Mouse (Mus musculus) layer of hippocampus, postnatal 10 days (tissue): ENCODE results near the gene Cybc1. TPM values are rescaled to one million over a fixed set of nuclear protein-coding genes. Genes with fewer than 3 reads are reported as not detected.
A peak's percentile ranks its signal among the peaks of the same experiment; 100 is the strongest.

Experiments used
- DNase-seq, 2 experiments: peaks; one replicate each; pipeline ENCODE4 v3.0.0; 2021; ENCODE audit warnings: low spot score in 2 of 2
- long read RNA-seq: library from polyadenylated mRNA; stranded (forward); transcript quantifications from one replicate; pipeline ENCODE4 v2.0.0, GENCODE M21; 2023
- total RNA-seq, 2 experiments: library from RNA; stranded (reverse); gene quantifications; 2 replicates each; pipeline ENCODE4 v1.2.3; 2021

Cybc1 gene
- 10 to 100 TPM; 30.6 to 31.7 TPM for total RNA-seq
- long read RNA-seq, transcript Cybc1-201 (7 exons, 2,417 nt) = major isoform, 10 of 26 reads
- long read RNA-seq, transcript Cybc1-204 (7 exons, 837 nt) = minor isoform, 5 of 26 reads
- long read RNA-seq, partial matches to known transcripts = 3 of 26 reads
- long read RNA-seq, other reads (novel, unspliced or antisense) = 8 of 26 reads

DNA sequence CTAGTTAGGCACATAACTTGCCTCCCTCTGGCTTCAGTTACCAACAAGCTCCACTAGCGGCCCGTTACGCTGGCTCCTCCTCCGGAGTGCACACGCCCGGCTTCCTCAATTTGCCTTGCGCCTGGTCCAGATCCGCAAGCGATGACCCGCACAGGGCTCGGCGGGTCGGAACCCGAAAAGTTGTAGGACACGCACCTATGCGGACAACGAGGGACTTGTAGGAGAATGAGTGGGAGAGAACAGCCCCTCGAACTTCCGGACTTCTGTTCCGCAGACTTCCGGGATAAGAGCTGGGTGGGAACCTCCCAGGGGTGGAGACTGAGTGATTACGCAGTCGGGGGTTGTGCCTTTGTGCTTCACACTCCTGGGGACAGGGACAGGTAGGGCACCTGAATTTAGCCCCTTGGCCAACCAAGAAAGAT is at the start of gene Cybc1:
Cybc1 (minus strand) TSS at position 305 of the 422 bp plus-strand sequence.
- peak; percentile 58 to 65 for DNase-seq

DNA sequence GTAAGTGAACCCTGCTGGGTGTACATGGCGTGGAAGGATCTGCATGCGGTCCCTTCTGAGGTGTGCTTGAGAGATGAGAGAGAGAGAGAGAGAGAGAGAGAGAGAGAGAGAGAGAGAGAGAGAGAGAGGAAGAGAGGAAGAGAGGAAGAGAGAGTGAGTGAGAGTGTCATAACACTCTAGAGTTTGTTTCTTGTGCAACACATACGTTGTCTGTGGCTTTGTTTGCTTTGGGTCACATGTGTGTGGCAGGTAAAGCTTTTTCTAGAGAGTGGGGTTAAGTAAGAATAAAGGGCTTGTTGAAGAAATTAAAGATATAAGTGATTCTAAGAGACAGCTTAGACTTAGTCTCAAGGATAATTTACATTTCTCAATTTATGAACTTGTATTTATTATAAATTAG is 48.9 kb upstream of the Cybc1 start:
- DNase-seq = no peak

DNA sequence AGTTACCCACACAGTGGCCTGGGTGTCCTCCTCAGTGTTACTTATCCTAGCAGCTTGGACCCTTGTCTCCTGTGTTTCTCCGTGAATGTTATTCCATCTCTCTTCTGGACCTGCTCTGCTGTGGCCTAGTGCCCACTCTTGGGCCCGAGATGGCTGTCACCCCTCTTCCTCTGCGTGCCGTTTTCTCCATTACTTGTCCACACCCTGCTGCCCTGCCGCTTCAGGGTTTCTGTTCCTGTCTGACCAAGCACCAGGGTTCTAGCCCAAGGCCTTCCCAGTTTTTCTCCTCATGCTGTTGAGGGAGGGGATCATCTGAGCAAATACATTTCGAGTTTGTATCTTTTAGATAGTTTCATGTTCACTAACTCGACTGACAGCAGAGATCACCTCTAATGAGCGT is 48.4 kb upstream of the Cybc1 start:
- DNase-seq = no peak

DNA sequence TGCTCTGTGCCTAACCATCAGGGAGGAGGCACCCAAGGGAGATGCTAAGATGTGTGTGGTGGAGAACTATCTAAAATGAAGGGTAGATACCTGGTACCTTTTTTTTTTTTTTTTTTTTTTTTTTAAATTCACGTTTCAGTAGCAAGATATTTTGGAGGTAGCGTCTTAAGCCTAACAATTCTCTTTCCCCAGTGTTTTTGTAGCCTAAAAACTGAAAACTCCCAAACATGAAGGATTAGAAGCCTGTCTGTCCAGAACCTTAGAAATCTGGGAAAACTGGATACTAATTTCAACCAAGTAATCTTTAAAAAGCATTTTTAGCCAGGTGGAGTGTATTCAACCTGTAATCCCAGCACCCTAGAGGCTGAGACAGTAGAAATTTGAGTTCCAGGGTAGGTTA is 32.0 kb upstream of the Cybc1 start:
- no peak for DNase-seq

DNA sequence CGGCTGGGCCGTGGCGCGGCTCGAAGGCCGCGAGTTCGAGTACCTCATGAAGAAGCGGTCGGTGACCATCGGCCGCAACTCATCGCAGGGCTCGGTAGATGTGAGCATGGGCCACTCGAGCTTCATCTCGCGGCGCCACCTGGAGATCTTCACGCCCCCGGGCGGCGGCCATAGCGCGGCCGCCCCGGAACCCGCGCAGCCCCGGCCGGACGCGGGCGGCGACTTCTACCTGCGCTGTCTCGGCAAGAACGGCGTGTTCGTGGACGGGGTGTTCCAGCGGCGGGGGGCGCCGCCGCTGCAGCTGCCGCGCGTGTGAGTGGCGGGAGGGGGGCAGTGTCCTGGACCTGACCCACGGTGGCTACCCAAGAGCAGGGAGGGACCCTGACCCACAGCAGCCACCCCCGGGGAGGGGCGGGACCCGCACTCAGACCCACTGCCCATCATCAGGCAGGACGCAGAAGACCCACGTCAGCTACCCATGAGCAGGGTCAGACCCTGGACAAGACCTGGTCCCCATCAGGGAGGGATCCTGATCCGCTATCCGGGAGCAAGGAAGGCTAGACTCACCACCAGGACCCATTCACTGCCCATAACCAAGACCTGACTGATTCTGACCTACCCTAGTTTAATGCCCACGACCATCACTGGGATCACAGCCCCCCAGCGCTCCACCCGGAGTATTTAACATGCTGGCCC is 31.2 kb upstream of the Cybc1 start:
- peak; percentile 43 to 51 for DNase-seq

DNA sequence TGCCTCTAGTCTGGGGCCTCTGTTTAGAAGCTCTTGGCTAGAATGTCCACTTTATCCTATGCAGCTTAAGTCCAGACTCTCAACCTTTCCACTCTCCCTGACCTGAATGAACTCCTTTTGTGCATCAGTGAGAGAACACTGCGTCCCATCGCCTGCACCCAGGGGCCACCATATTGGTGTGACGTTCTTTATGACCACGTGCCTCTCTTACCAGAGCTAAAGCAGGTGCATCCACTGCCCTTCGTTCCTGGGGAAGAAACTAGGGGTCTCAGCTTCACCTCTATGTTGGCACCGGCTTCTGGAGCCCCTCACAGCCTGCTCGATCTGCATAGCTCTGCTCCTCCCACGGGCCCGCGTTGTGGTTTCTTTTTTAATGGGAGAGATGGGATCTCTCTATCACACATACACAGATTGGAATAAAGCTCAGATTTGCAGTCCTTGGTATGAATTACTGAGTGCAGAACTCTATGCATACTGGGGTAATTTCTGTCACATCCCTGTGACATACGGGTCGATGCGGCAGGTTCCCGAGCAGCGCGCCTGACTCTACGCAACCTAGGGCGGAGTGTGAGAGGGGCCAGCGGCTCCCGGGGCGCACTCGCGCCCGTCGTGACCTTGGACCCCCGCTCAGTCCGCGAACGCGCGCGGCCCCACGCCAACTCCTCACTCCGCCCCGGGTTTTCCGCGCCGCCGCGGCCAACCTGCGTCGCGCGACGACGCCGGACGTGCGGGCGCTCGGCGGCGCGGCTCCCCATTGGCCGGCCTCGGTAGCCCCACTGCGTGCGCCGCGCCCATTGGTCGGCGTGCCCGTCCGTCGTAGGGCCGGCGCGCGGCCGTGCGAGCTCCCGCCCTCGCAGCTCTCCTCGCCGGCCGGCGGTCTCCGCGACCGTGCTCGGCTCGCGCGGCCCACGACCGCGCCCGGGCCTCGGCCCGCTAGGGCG is 30.3 kb upstream of the Cybc1 start, which contains the start of gene Foxk2:
Foxk2 (plus strand) TSS at position 831 of the 941 bp plus-strand sequence.
- DNase-seq = peak; percentile 90 to 96

DNA sequence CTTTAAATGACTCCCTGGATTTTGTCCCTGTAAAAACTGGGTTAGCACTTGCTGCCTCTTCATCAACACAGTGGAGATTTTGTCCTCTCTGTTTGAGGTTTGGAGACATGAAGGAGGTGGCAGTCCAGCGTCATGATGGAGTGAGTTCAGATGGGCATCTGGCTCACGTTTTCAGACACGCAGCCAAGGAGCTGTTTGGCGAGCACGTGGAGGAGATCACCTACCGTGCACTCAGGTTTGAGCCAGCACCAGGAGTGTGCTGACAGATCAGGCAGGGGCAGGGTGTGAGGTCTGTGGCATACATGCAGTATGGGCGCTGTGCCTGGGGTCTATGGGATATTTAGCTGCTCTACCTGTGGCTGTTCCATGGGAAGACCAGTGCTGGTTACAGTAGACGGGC is 21.1 kb upstream of the Cybc1 start:
- no peak for DNase-seq

DNA sequence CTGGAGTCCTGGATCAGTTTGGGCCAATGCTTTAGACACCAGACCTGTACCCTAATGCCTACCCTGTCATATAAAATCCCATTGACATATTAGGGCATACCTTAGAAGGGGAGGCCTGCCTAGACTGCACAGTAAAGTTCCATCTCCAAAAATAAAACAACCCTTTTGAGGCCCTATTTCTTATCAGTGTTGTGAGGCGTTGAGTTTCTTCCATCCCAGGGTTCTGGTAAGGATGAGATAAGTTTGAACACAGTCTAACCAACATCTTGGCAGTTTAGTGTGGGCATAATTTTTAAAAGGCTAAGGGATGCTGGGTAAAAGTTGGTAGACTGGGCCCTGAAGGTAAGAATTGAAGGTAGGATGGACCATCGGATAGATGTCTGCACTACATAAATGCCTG is 10.5 kb upstream of the Cybc1 start:
- no peak for DNase-seq

DNA sequence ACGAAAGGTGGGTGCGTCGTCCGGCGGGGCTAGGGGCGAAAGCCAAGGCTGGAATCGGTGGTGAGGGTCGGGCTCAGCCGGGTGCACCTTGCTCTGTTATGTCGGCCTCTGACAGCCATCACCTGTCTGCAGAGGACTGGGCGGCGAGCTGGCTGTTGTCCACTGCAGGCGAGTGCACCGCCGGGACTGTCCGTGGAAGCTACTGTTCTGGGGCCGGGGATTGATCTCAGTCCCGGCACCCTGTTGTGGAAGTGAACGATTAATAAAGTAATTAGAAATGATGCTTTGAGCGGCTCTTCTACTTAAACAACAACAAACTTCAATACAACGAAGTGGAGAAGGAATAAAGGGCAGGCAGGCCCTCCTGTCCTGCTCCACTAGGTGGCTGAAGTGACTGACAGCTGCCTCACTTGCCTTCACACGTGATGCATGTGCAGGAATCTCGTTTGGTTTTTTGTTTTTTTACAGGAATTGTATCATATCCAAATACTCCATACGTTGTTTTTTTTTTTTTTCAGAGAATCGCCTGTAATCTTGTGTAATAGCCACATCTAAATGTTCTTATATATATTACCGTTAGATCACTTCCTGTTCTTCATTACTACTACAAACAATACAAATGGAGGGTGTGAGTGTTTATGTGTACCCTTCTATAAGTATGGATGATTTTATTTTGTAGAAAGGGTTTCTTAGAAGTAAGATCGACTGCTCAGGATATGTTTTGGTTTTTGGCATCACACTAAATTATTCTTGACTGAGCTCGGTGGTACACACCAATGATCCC is 8.4 kb upstream of the Cybc1 start:
- DNase-seq = no peak

DNA sequence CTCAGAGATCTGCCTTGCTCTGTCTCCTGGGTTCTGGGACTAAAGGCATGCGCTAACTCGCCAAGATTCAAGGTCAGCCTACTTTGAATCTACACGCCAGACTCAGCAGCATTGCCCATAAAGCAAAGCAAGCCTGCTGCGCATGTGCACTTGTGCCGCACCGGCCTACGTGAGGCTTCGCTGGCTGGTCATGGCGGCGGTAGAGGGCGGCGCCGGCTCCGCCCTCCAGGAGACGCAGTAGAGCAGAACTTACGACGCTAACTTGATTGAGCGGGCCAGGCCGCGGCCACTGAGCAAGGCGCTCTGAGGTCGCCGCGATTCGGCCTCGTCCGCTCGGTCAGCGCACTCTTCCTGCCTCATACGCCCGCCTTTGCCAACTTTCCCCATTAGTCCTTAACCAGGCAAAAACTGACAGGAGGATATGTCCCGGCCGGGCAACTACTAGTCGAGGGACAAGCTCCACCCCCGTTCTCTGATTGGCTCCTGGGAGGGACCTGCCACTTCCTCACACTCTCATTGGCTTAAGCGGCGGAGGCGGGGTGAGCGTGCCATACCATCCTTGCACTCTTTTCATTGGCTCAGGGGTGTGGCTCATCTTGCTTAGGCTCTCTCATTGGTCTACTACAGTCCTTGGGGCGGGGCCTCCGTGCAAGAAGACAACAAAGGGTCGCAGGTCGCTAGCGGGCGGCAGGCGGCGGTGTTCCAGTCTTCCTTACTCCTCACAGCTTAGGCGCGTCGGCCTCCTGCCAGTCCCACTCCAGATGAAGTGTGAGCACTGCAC is 7.6 kb upstream of the Cybc1 start, which contains the start of gene Narf:
Narf (plus strand) TSS at position 690 of the 781 bp plus-strand sequence.
- DNase-seq = peak; percentile 95 to 97

DNA sequence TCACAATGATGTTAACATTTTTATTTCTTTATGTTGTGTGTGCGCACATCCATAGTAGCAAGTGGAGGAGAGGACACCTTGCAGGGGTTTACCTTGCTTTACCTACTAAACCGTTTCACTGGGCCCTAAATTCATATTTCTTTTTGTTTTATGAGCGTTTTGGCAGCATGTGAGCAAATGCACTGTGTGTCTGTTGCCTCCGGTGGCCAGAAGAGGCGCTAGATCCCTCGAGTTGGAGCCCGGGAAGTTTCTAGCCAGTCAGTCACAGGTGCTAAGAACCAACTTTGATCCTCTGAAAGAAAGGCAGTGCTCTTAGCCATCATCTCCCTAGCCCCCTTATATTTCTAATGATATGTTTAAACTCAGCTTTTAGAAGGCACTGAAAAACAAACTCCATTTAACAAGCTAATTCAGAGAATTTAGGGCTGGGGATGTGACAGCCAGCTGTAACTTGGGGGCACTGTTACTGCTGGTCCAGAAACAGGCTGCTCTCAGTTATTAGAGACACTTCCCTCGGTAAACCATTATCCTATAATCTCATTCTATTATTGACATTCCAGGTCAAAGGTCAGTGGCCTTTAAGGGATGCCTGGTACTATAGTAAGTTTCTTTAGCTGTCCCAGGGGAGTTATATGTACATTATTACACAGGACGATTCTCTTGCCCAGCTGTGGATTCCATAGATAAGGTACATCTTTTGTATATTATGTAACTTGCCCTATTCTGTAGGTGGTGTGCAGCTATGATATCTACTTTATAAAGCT is 6.5 kb upstream of the Cybc1 start:
- DNase-seq = peak; percentile 38 to 49

DNA sequence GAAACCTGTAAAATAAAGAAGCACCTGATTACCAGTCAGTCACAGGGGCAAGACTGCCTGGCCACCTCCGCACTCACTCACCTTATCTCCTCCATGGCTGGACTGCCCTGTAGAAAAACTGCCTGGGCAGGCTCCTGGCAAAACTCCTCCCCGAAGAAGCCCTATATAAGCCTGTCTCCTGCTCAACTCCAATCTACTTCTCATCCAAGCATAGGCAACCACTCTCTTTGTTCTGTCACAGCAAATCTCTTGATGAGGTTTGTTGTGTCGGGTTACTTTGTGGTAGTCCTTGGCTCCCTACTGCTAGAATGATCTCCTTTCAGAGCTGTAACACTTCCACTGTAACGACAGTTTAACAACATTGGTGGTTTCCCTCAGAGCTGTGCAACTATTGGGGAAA is 3.6 kb upstream of the Cybc1 start:
- DNase-seq = no peak

DNA sequence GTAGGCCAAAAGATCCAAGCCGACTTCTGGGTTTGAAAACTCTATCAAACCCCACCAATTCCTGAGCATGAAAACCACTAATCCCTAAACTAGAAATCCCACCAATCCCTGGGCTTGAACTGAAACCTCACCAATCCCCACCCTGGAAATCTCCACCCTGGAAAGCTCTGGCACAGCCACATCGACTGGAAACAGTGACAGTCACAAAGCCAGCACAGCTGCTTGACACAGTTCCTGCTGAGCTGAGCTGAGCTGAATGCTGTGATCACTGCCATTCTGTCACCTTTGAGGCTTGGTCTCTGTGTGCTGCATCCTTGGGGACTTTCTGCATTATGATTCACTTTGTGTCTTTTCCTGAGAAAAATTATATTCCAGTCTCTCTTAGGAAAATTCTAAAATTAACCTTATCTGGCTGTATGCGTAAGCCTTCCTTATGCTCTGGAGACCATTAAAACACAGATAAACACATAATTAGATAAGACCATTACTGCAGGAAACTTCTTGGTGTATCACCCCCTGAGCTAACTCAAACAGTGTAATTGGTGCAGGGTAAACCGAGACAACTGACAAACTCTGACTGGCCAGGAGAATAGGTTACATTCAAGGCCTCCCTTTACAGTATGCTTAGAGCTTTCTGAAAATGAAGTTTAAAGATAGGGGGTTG is 2.6 kb upstream of the Cybc1 start:
- DNase-seq = no peak

DNA sequence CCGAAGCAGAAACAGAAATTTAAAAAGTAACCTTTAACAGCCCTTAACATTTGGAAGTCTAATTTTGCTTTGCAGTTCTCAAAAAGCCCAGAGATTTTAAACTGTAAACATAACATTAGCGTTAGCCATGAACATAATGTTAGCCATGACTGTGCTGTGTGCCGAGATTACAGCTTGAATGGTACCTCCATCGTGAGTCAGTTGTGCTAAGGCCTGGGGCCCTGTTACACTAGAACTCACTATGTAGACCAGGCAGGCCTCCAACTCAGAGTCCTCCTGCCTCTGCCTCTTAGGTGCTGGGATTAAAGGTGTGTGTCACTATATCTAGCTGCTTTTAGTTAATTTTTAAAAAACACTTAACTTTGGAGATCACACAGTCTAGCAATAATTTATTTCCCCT is 2.1 kb upstream of the Cybc1 start:
- DNase-seq = no peak

DNA sequence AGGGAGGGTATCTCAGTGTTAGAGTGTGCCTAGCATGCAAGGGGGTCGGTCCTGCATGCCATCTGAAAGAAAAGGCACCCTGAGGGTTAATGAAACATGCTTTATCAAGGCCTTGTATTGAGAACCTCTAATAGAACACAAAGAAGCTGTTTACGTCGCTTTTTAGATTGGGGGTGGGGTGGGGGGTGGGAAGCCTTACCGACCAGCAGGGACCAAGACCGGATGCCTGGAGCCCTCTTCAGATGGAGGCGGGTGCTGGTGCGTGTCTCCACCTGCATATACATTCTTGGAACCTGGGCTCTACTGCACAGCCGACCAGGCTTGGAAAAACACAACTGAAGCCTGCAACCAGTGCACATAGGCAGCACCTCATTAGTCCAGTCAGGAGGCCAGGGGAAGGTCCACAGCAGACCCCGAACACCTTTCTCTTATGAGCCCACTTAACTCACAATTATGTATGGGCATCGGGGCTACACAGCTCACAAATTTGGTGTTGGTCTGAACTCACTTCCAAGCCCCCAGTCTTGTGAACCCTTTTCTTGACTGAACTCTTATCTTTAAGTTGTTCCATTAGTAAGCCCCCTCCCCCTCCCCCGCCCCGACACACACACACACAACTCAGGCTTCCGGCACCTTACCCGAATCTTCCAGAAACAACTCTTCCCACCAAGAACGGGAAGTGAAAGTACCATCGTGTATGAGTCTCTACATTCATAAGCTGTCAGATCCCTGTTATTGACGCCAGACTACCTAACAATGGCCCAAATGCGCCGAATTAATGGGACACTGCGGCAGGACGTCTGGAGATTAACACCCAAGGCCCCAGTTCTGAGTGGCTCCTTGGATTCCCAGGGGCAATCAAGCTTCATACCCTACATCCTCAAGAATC is 749 bp downstream of the Cybc1 start:
- DNase-seq = no peak

DNA sequence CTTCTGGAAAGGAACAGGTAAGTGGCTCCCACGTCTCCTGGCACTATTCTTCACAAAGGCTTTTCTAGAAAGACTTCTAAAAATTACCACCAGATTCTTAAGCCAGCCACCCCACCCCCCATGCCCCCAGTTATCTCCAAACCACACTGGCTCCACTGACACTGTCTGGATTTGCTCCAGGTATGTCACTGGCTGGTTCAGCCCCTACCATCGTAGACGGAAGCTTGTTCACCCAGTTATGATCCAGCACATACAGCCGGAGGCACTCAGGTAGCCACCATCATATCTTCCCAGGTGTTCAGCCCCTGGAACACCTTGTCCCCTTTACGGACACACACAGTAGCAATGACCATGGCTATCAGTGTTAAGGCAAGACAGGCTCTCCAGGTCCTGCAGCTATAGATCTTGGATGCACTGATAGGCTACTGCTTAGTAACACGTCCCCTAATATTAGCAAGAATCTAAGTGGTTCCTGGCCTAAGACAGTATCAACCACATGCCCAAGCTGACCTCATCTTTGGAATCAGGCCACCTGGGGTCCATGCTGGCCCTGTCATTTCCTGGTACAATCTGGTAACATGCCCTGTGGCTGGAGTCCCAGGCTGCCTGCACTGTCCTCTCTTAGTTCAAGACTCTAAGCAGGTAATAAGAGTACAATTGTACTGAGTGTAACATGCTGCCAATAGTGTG is 7.7 kb downstream of the Cybc1 start:
- DNase-seq = no peak

DNA sequence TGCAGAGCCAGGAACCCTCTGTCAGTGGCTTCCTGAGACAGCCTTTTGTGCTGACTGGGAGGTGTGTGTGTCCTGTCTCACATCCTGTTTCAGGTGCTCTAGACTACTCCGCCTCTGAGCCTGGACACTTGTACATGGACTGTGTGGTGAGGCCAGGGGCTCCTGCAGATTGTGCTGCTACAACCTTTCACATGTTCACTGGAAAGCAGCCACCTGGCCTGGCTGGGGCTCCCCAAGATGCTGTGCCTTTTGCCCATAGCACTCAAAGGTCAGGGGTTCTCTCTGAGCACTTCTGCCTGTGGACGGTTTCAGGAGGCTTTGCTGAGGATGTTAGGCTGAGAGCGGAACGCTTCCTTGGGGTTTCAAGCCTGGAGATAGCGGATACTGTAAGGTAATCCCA is 8.4 kb downstream of the Cybc1 start:
- DNase-seq = no peak
